Mouse (Mus musculus) urinary bladder, postnatal 4 days (tissue): ENCODE measurements at regions not wholly inside any gene's neighbourhood (a gene's known extent, or its start where the extent isn't known, plus 50 kb on each side); places are given as distances from the start of the nearest gene placed in this dataset.
"Not testable (repeated sequence)": the region's sequence is repeated elsewhere in the genome, so short reads cannot be mapped to it uniquely, and the experiment has no call there.

Experiments used
- DNase-seq, 2 experiments: peaks; one replicate each; pipeline ENCODE4 v3.0.0; 2021 to 2022; ENCODE audit warnings: low spot score in 2 of 2

GRCm38 (mm10) chr5:14309981-14310380, 204.7 kb upstream of the Pclo start:
- no peak for DNase-seq

DNA sequence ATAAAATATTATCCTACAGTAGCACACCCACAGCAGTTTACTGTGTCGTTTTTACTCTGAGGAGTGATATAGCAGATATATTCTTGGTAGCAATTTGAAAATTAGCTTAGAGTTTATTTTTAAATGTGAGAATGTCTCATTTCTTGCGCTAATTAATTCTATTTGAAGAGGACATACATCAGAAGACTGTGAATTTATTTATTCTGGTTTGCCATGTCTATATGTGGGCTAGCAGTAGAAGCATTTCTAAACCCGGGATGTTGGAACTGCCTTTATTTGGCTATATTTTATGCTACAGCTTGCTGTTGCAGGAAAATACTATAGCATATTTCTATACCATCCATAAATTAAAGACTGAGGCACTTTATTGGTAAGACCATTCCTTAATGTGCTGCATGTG, 203.0 kb upstream of the Pclo start:
- no peak for DNase-seq

DNA sequence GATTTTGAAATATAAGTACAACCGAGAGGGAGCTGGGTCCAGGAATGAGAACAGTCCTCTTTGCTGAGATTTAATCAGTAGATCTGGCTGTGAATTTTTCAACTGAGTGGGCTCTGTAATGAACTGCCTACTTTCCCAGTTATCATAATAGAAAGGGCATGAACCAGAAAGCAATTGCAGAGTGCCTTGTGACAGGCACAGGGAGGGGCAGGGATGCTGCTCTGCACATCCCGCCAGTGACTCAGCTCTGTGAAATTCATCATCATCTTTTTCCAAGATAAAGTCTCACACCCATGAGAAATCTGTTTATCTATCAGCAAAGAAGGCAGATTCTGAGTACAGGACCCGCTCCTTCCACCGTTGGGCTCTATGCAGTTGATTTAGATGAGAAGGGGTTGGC, 194.5 kb upstream of the Pclo start:
- DNase-seq, result no peak

DNA sequence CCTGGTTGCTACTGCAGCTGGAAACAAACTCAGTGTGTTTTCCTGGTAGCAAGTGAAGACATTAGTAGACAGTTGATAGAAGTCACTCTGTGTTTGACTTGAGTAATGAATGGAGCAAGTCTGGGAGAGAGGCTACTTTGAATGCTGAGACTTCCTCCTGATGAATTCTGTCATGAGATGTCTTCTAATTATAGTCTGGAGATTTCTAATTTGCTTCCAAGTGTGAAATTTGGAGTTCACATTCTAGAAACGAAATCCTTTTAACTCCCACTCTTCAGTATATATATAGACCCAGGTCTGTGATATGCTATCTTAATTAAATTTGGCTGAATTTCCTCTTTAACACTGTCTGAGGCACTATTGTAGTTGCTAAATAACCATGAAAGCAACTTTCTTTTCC, 192.7 kb upstream of the Pclo start:
- DNase-seq, result no peak

GRCm38 (mm10) chr5:14360446-14360845, 154.3 kb upstream of the Pclo start:
- DNase-seq, result no peak

- DNase-seq, result peak in 1 of 2 experiments; percentile 71
These were observed 125.4 kb upstream of the Pclo start for GRCm38 (mm10) chr5:14389184-14389890.

- no peak for DNase-seq
These were observed 122.9 kb upstream of the Pclo start for GRCm38 (mm10) chr5:14391793-14392192.

DNA sequence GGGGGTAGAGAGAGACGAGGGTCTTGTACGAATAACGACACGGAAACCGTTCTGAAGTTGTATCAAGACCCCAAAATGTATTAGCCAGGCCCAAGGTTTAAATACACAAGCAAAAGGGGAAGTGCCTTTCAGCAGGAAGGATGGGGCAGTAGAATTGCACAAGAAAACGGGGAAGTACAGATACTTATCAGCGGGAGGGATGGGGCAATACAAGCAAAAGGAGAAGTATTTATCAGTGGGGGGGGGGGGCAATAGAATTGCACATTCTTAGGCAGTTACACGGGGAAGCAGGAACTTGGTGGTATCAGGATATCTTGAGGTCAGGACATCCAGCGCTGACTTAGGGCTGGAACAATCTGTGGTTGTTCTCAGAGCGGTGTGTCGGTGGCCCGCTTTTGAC, 111.3 kb upstream of the Pclo start:
- not testable (repeated sequence) for DNase-seq

DNA sequence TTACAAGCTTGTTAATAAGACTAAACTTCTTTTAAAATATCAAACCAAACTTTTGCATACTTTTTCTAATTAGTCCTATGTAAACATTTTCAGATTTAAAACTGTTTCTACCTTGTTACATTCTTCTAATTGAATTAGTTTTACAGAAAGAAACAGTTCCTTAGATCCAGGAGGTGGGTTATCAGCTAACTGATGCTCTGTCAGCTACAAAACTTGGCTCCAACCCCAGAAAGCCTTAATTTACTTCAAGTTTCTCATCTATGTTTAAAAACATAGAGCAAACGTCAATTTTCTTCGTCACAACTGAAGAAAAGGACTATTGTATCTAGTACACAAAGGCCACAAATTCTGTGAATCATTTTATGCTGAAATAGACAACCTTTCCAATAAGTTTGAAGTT, 110.4 kb upstream of the Pclo start:
- DNase-seq, result no peak

DNA sequence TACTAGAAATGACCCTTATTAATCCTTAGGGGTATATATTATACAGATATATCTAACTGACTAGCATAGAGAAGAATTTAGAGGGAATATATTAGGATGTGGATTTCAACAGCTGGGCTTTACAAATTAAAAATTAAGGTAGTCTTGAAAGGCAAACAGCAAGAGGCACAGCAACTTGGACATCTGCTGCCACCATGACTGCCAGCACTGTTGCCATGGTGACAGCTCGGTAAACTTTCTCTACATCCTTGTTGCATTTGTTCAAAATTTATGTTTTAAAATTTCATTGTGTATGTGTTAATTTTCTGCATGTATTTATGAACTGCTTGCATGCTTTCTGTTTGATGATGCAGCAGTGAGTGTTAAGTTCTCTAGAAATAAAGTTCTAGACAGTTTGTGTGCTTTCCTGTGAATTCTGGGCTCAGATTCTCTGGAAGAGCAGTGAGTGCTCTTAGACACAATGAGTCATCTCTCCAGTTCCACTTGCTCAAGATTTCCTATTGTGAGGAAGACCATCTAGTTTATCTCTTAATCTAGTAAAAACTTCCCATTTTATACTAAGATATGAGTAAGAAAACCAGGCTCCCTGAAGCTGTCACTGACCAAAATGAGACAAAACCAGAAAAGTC, 99.4 kb upstream of the Pclo start:
- no peak for DNase-seq

- no peak for DNase-seq
These were observed 61.6 kb upstream of the Pclo start for GRCm38 (mm10) chr5:14453082-14453481.
